Mouse (Mus musculus) megakaryocyte-erythroid progenitor cell, adult 5-6 weeks (primary cell): Measurements from ENCODE around the gene Tcap. TPM values are rescaled to one million over a fixed set of nuclear protein-coding genes. Genes with fewer than 3 reads are reported as not detected.

Experiments
- ATAC-seq: replicated peaks from 2 replicates; pipeline ENCODE4 v1.8.0; 2016; ENCODE audit warnings: mild to moderate bottlenecking, inconsistent platforms; ENCODE audit not compliant: severe bottlenecking, poor library complexity, low FRiP score, low TSS enrichment
- total RNA-seq, 2 experiments: library from RNA; stranded (forward) in 1 of 2; stranded (reverse) in 1 of 2; fragments of 200-1000, 215-1000 nt in 1 of 2; fragments of >200 nt in 1 of 2; fragmentation: Nextera tagmentation in 1 of 2; gene quantifications; 2 replicates each; pipeline ENCODE4 v1.2.3; 2014 to 2017

Tcap gene
- total RNA-seq, 2 experiments from 2014 or later: not detected

DNA sequence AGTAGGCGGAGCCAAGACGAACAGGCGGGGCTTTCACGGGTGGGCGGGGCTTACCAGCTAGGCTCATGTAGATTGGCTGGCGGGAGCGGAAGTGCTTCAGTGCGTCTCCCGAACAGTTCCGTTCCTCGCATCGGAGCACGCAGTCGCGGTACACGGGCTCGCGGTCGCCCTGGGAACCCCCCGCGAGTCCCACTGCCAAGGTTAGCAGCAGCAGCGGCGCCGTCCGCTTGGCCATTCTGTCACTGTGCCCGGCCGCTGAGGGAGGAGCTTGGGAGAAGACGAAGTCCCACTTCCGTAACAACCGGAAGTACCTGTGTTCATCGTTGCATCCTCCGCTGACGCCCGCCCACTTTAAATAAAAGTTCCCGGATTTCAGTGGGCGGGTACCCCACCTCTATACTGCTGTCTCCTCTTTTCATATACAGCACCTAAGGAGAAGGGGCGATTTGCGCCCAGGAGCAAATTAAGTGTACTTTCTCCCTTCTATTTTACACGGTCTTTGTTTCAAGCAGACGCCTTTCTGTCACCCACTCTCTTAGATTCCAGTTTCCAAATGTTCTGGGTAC lies 16.6 kb downstream of the Tcap start, which contains the start of gene Pgap3:
TSS of gene Pgap3 (minus strand) at position 330 of the 566 bp plus-strand sequence.
- ATAC-seq: peak; percentile 89

DNA sequence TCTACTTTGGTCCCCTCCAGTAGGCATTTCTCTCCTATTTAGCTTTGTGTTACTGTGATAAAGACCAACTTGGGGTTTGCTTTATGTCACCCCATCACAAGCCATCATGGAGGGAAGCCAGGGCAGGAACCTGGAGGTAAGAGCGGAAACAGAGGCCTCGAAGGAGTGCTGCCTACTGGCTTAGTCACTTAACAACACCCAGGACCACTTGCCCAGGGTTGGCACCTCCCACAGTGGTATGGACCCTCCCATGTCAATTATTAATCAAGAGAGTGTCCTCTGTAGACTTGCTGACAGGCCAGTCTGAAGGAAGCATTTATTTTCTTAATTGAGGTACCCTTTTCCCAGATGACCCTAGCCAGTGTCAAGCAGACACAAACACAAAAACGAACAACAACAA lies 17.2 kb downstream of the Tcap start:
- no peak for ATAC-seq

DNA sequence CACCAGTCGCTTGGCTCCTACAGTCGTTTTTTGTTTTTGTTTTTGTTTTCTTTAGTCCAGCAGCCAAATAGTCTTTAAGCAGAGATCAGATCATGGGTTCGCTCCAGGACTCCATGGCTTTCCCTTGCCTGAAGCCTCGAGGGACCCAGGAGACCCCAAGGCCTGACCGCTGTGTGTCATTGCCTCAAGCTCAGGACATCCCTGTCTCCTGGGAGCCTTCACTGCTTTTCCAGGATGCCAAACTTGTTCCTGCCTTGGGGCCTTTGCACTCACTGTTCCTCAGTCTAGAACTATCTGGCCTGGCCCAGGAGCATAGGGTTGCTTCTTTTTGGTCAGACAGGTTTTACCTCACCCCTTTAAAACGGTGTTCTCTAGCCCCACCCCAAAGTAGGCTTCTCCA lies 23.0 kb downstream of the Tcap start:
- no peak for ATAC-seq

DNA sequence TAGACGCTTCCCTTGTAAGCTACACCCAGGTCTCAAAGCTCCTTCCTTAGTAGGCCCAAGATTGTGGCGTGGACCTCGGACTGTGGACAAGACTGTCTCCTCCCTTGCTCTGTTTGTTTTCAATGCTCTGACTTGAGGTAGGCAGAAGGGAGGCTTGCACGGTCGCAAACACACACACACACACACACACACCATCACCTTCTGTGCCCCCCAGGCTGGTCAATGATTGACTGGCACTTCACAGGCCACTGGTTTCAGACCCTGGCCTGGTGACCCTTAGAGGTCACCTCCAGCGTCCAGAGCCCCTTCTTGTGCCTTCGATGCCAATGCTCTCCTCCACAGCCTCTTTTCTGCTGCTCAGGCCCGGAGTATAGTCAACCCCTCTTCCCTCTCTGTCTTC lies 25.3 kb downstream of the Tcap start:
- ATAC-seq: no peak

DNA sequence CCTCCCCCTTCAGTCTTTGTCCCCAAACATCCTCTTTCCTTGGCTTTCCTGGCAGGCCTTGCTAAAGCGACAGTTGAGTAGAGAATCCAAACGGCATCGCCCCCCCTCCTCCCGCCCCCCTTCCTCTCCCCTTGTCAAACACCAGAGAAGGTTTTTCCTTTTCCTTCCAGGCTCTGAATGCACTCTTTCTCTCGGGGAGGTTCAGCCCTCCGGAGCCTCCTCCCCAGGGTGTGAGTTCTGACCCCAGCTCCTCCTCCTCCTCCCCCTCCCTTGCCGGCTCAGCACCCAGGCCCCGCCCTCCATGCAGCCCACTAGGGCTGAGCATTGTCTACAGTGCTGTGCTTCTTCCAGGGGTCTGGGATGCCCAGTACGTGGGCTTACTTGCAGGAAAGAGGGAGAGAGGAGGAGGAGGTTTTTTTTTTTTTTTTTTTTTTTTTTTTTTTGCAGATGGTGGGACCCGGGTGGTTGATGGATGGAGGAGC lies 25.8 kb downstream of the Tcap start:
- ATAC-seq: no peak

DNA sequence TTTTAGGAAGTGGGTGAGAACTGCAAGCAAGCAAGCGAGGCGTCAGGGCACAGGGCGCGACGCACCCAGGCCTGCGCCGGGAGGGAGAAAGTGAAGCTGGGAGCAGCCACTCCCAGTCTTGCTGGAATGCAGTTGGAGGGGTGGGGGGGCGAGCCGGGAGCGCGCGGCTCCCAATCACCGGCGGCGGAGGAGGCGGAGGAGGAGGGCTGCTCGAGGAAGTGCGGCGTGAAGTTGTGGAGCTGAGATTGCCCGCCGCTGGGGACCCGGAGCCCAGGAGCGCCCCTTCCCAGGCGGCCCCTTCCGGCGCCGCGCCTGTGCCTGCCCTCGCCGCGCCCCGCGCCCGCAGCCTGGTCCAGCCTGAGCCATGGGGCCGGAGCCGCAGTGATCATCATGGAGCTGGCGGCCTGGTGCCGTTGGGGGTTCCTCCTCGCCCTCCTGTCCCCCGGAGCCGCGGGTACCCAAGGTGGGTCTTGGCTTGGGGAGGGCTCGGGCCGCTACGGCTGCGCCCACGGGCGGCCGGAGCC lies 28.7 kb downstream of the Tcap start, which contains the start of gene Erbb2:
TSS of gene Erbb2 (plus strand) at position 198 of the 524 bp plus-strand sequence.
- ATAC-seq: no peak

DNA sequence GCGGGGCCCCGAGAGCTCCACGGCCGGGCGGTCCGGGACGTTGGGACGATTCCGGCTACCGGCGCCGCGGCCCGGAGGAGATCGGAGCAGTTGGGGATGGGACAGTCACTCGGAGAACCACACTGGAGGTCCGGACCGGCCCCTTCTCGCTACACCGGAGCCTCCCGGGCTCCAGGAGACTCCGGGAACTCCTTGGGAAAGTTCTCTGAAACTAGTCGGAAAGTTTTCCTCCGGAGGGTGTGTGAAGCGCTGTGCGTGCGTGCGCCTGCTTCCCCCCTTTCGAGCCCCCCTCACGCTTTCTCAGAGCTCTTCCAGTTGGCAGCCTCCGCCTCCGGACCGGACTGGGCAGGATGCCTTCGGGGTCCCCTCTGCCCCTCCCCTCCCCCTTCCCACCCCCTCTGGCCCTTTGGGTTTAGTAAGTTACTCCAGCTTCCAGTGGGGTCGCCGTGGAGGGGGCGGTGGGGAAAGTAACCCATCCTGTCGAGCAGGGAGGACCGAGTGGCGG lies 29.2 kb downstream of the Tcap start:
- ATAC-seq: no peak

DNA sequence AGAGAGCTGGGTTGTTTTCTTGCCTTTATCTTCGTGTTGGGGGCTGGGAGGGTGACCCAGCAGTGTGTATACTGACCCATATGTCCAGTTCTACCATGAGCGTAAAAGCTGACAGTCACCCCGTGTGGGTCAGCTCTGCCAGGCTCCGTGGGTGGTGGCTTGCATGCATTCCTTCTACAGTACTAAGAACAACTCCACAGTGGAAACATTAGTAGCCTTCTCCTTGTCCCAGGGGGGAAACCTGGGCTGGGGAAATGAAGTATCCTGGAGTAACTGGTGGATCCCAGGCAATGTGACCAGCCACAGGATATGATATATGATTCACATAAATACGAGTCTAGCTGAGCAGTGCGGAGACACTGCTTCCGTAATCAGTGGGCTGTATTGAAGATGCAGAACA lies 30.1 kb downstream of the Tcap start:
- ATAC-seq: no peak

DNA sequence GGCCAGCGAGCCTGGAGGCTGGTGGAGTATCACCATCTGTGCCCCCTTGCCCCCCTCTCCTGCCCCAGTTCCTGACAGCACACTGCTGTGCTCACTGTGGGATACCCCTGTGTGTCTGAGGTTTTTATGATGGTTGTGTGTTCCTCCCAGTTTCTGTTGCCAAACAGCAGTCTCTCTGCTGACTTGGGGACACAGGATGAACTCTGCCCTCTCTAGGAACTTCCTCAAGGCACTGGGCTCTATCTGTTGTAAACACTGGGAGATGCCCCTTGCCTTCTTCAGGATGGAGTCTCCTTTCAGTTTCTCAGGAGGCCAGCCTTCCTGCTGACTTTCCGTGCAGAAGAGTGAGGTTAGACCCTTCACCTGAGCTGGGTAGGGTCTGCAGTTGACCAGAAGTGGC lies 30.6 kb downstream of the Tcap start:
- ATAC-seq: no peak

DNA sequence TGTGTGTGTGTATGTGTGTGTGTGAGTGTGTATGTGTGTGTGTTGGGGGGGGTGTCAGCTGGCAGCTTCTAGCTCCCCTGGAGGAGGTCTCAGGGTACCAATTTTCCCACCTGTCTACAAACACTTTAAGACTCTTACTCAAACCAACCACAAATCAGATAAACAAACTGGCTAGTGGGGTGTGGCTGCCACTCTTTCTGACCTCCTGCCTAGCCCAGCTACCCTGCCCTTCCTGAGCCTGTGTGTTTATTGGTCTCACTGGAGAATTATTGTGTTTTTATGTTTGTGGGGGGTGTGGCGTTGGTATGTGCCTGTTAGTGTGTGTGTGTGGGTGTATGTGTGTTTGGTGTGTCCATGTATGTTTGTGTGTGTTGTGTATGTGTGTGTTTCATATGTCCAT lies 33.5 kb downstream of the Tcap start:
- no peak; the same call in 1 of the 2 replicates for ATAC-seq

DNA sequence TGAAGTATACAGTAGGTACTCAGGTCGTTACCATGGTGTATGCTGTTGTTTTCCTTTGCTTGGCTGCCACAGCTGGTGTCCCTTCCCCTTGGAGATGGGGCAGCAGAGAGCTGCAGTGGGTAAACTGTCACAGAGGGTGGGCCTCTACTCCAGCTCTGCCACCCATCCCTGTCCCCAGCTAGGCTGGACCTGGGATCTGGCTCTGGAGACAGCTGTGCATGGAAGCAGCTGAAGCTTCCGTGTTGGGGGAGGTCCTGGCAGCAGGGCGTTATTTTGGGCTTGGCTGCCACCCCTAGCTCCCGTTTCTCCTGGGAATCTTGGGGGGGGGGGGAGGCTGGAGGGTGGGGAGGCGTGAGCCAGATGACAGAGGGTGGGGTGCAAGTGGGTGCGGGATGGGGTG lies 34.7 kb downstream of the Tcap start:
- no peak for ATAC-seq

DNA sequence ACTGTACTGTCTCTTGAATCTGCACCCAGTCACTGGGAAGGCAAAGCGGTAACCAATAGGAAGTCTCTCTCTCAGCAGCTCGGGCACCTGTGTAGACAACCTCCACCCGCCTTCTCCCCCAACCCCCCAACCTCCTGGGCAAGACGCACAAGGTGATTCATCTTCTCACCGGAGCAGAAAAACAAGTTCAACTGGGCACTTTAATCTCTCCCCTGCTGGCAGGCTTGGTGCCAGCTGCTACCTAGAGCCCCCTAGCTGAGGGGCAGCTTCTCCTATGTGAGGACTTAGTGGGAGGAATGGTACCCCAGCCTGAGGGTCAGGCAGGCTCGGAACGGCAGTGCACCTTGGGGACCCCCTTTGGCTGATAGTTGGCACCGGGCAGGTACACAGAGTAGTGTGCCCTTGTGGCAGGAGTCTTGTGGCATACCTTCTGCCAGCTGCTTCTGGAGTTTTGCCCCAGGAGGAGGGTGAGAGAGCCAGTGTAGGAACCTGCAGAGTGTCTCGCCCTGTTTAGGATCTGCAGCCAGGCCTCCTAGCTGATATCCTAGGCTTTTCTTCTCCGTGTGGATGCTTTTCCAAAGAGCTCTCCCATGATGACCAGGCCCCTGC lies 35.4 kb downstream of the Tcap start:
- no peak for ATAC-seq

DNA sequence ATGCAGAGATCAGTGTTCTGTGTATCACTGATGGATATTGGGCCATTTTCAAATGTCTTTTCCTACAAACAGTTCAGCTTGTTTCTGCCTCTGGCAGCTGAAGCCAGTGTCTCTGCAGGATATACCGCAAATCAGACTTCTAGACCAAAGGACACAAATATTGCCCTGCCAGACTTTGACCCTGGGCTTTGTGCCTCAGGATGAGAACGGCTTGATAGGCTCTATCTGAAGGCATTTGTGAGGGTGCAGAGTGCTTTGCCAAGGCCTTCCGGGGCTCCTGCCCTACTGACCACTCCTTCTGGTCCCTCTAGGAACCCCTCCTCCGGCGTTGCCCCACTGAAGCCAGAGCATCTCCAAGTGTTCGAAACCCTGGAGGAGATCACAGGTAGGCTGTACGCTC lies 43.0 kb downstream of the Tcap start:
- ATAC-seq: no peak

DNA sequence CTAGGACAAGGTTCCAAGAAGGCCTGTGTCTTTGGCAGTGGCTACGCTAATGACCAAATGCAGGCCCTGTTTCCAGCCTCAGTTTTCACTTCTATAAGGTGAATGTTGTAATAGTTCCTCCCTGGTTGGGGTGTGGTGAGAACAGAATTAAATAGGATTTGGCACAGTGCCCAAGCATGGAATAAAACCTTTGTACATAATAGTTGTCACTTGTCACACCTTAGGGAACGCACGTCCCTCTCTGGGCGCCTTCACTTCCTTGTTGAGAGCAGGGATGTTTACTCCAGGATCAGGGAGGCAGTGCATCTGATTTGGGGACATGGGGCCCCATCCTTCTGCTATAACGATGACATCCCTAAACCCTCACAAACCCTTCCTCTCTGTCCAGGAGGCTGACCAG lies 44.8 kb downstream of the Tcap start:
- no peak for ATAC-seq

DNA sequence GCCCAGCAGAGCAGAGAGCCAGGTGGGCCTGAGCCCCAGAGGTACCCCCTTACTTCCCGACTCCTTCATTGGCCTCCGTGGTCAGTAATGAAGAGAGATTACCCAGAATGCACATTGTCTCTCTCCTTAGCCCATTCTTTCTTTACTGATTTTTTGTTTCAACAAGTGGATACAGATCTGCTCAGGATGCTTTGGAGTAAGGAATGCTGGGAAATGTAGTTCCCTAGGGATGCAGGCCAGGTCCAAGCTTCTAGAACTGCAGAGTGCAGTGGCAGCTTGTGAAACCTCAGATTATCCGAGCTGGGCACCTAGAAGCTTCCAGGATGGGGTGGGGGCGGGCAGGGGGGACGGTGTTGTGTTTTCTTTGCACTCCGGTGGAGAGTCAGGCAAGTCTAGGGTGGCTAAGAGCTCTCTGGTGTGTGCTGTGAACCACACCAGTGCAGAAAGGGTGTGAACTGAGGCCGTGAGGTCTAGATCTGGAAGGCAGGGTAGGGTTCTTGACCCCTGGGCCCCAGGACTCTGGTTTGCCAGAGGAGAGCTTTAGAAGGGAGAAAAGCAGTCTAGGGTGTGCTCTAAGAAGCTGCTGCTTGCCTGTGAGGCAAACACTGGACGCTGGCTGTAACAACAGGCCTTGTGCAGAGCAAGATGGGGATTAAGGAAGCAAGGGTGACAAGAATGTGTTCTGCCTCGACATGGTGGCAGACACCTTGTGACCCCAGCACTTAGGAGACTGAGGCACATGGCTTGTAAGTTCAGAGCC lies 48.3 kb downstream of the Tcap start:
- ATAC-seq: no peak

Other genes with a start within 250 kb of the Tcap start
- gene Fbxl20, start 233.4 kb upstream of the Tcap start, total RNA-seq (2014; fragmentation: Nextera tagmentation): 14.3 and 15.9 TPM in 2 replicates
- gene Fbxl20, start 233.4 kb upstream of the Tcap start, total RNA-seq (2017): 7.4 and 11.8 TPM in 2 replicates
- 81.3 and 88.8 TPM in 2 replicates for gene Med1, start 190.5 kb upstream of the Tcap start, total RNA-seq (2014; fragmentation: Nextera tagmentation)
- gene Med1, start 190.5 kb upstream of the Tcap start, total RNA-seq (2017): 52.9 and 57.0 TPM in 2 replicates
- 73.2 and 76.6 TPM in 2 replicates for gene Cdk12, start 180.8 kb upstream of the Tcap start, total RNA-seq (2014; fragmentation: Nextera tagmentation)
- gene Cdk12, start 180.8 kb upstream of the Tcap start, total RNA-seq (2017): 56.8 and 65.8 TPM in 2 replicates
- not detected in 2 replicates for gene Neurod2, start 54.2 kb upstream of the Tcap start, total RNA-seq (2014; fragmentation: Nextera tagmentation)
- gene Neurod2, start 54.2 kb upstream of the Tcap start, total RNA-seq (2017): not detected in 2 replicates
- gene Ppp1r1b, start 35.4 kb upstream of the Tcap start, total RNA-seq (2014; fragmentation: Nextera tagmentation): not detected in 2 replicates
- not detected in 2 replicates for gene Ppp1r1b, start 35.4 kb upstream of the Tcap start, total RNA-seq (2017)
- gene Stard3, start 25.4 kb upstream of the Tcap start, total RNA-seq (2014; fragmentation: Nextera tagmentation): 11.9 and 28.5 TPM in 2 replicates
- gene Stard3, start 25.4 kb upstream of the Tcap start, total RNA-seq (2017): 10.6 and 18.2 TPM in 2 replicates
- gene Pnmt, start 2.6 kb downstream of the Tcap start, total RNA-seq (2014; fragmentation: Nextera tagmentation): not detected in 2 replicates
- gene Pnmt, start 2.6 kb downstream of the Tcap start, total RNA-seq (2017): not detected in 2 replicates
- 6.4 and 10.6 TPM in 2 replicates for gene Pgap3, start 16.7 kb downstream of the Tcap start, total RNA-seq (2014; fragmentation: Nextera tagmentation)
- 1.6 and 5.4 TPM in 2 replicates for gene Pgap3, start 16.7 kb downstream of the Tcap start, total RNA-seq (2017)
- not detected in 2 replicates for gene Erbb2, start 28.7 kb downstream of the Tcap start, total RNA-seq (2014; fragmentation: Nextera tagmentation)
- gene Erbb2, start 28.7 kb downstream of the Tcap start, total RNA-seq (2017): not detected in 2 replicates
- gene Mien1, start 55.2 kb downstream of the Tcap start, total RNA-seq (2014; fragmentation: Nextera tagmentation): 75.6 and 75.9 TPM in 2 replicates
- gene Mien1, start 55.2 kb downstream of the Tcap start, total RNA-seq (2017): 15.7 and 32.3 TPM in 2 replicates
- gene Grb7, start 62.6 kb downstream of the Tcap start, total RNA-seq (2014; fragmentation: Nextera tagmentation): 0.82 and 1.7 TPM in 2 replicates
- gene Grb7, start 62.6 kb downstream of the Tcap start, total RNA-seq (2017): not detected in 2 replicates
- gene Ikzf3, start 162.2 kb downstream of the Tcap start, total RNA-seq (2014; fragmentation: Nextera tagmentation): 3.1 and 12.1 TPM in 2 replicates
- gene Ikzf3, start 162.2 kb downstream of the Tcap start, total RNA-seq (2017): 0.46 and 1.9 TPM in 2 replicates
- 5.0 TPM in 1 of 2 replicates, not detected in the other for gene Zpbp2, start 167.3 kb downstream of the Tcap start, total RNA-seq (2014; fragmentation: Nextera tagmentation)
- gene Zpbp2, start 167.3 kb downstream of the Tcap start, total RNA-seq (2017): 0.99 TPM in 1 of 2 replicates, not detected in the other
- 28.3 and 38.6 TPM in 2 replicates for gene Ormdl3, start 203.6 kb downstream of the Tcap start, total RNA-seq (2014; fragmentation: Nextera tagmentation)
- gene Ormdl3, start 203.6 kb downstream of the Tcap start, total RNA-seq (2017): 20.7 and 21.7 TPM in 2 replicates
- not detected in 2 replicates for gene Lrrc3c, start 214.5 kb downstream of the Tcap start, total RNA-seq (2014; fragmentation: Nextera tagmentation)
- gene Lrrc3c, start 214.5 kb downstream of the Tcap start, total RNA-seq (2017): not detected in 2 replicates
- gene Gm12355, start 241.8 kb downstream of the Tcap start, total RNA-seq (2014; fragmentation: Nextera tagmentation): 1.1 TPM in 1 of 2 replicates, not detected in the other
- gene Gm12355, start 241.8 kb downstream of the Tcap start, total RNA-seq (2017): 1.4 and 3.9 TPM in 2 replicates
- not detected in 2 replicates for gene Gsdma3, start 242.5 kb downstream of the Tcap start, total RNA-seq (2014; fragmentation: Nextera tagmentation)
- gene Gsdma3, start 242.5 kb downstream of the Tcap start, total RNA-seq (2017): not detected in 2 replicates